Mouse (Mus musculus) olfactory bulb, adult 2 months (tissue): ENCODE data around the gene Snx33. TPM values are rescaled to one million over a fixed set of nuclear protein-coding genes. Genes with fewer than 3 reads are reported as not detected.
"Not testable (repeated sequence)": the region's sequence is repeated elsewhere in the genome, so short reads cannot be mapped to it uniquely, and the experiment has no call there.

Experiments used
- H3K27ac ChIP-seq: fragments of 200-500 bp; 2 replicates; pipeline ENCODE4 v1.5.1; 2012; ENCODE audit warnings: low read depth, low read length; ENCODE audit not compliant: insufficient read depth
- H3K4me1 ChIP-seq: fragments of 200-500 bp; 2 replicates; pipeline ENCODE4 v1.6.1; 2012; ENCODE audit warnings: low read length; ENCODE audit not compliant: control insufficient read depth, insufficient read depth
- H3K4me3 ChIP-seq: fragments of 200-500 bp; 2 replicates; pipeline ENCODE4 v1.5.1; 2012; ENCODE audit warnings: mild to moderate bottlenecking, low read depth, low read length, moderate library complexity; ENCODE audit not compliant: insufficient read depth
- CTCF ChIP-seq: fragments of 200-500 bp; IDR thresholded peaks from 2 replicates; pipeline ENCODE4 v1.5.1; 2012; ENCODE audit warnings: low read depth, mild to moderate bottlenecking, low read length, moderate library complexity; ENCODE audit not compliant: insufficient read depth
- POLR2A ChIP-seq: fragments of 200-500 bp; IDR thresholded peaks from 2 replicates; pipeline ENCODE4 v1.6.1; 2012; ENCODE audit warnings: mild to moderate bottlenecking, low read depth, low read length, moderate library complexity; ENCODE audit not compliant: insufficient read depth
- WGBS: fragments of 180-500 bp; shearing (Covaris S2); methylation state at CpG from one replicate; pipeline ENCODE4 v1.1.7; 2018; 5-methylcytosine and 5-hydroxymethylcytosine counted together
- polyA plus RNA-seq: library from polyadenylated mRNA; stranded (reverse); fragments of >200 nt; gene quantifications from 2 replicates; pipeline ENCODE4 v1.2.4, GENCODE M21; 2012; ENCODE audit warnings: low replicate concordance; ENCODE audit not compliant: missing spikeins, insufficient read depth, insufficient read length

The Snx33 gene
- polyA plus RNA-seq, 1 experiment: not detected

- Histone ChIP-seq H3K27ac (peak within 1 kb of the TSS; percentile 73), H3K4me3 (peak within 1 kb of the TSS; percentile 52), H3K4me1 (no peaks in the 10 kb centered on the region; the same call in 1 of the 2 replicates)
- TF ChIP-seq CTCF (no peak), POLR2A (peak; percentile 82)
- WGBS: under 1% methylated on average over 50 of the region's 50 CpGs
Measured at GRCm38 (mm10) chr9:56950414-56951400, 22.5 kb upstream of the Snx33 start, which contains the start of gene Snupn. Snupn (plus strand) TSS chr9:56950878.

GRCm38 (mm10) chr9:56949767-56950166 lies 21.6 kb upstream of the Snx33 start:
- 26% methylated on average over 13 of the region's 13 CpGs for WGBS
- H3K27ac ChIP-seq: no peak overlapping the region
- no peak overlapping the region for H3K4me3 ChIP-seq
- no peaks in the 10 kb centered on the region; the same call in 1 of the 2 replicates for H3K4me1 ChIP-seq
- TF ChIP-seq CTCF: no peak
- no peak for TF ChIP-seq POLR2A

- H3K27ac ChIP-seq, H3K4me3 ChIP-seq, H3K4me1 ChIP-seq: not testable (repeated sequence)
- 91% methylated on average over 5 of the region's 5 CpGs for WGBS
Measured at GRCm38 (mm10) chr9:56948699-56949098, 20.5 kb upstream of the Snx33 start.

- H3K4me1 ChIP-seq, H3K27ac ChIP-seq, H3K4me3 ChIP-seq: not testable (repeated sequence)
- 25% methylated on average over 3 of the region's 3 CpGs for WGBS
Measured at GRCm38 (mm10) chr9:56947481-56947880, 19.3 kb upstream of the Snx33 start.

- peaks cover 5% of the 10 kb centered on the region for H3K4me1 ChIP-seq
- H3K27ac ChIP-seq: no peak overlapping the region
- WGBS: 5% methylated on average over 7 of the region's 7 CpGs
- TF ChIP-seq CTCF (no peak), POLR2A (no peak)
- peak overlapping the region; percentile 66 for H3K4me3 ChIP-seq
Measured at GRCm38 (mm10) chr9:56938374-56938773, 10.2 kb upstream of the Snx33 start.

GRCm38 (mm10) chr9:56937223-56938160 lies 9.3 kb upstream of the Snx33 start, which contains the start of gene Imp3:
Imp3 (plus strand) TSS chr9:56937475.
- TF ChIP-seq POLR2A (peak; percentile 78), CTCF (no peak)
- Histone ChIP-seq H3K4me1 (peaks cover 5% of the 10 kb centered on the region), H3K4me3 (peak within 1 kb of the TSS; percentile 66), H3K27ac (peak within 1 kb of the TSS; percentile 90)
- WGBS: under 1% methylated on average over 73 of the region's 73 CpGs

GRCm38 (mm10) chr9:56936861-56937222 lies 8.7 kb upstream of the Snx33 start:
- 20% methylated on average over 6 of the region's 6 CpGs for WGBS
- Histone ChIP-seq H3K27ac (0 out of 2 replicates have a peak overlapping the region, but pooled peaks have one; percentile 6), H3K4me1 (peaks cover 5% of the 10 kb centered on the region), H3K4me3 (peak overlapping the region; percentile 66)
- no peak for TF ChIP-seq CTCF

- TF ChIP-seq CTCF: no peak
- no peak for TF ChIP-seq POLR2A
- Histone ChIP-seq H3K27ac (no peak overlapping the region), H3K4me3 (no peak overlapping the region), H3K4me1 (peaks cover 12% of the 10 kb centered on the region)
- 88% methylated on average over 1 of the region's 1 CpGs for WGBS
Measured at GRCm38 (mm10) chr9:56930556-56930955, 2.4 kb upstream of the Snx33 start.

- H3K4me3 ChIP-seq: no peak overlapping the region
- H3K27ac ChIP-seq: no peak overlapping the region
- TF ChIP-seq CTCF (no peak), POLR2A (no peak)
- H3K4me1 ChIP-seq: peaks cover 15% of the 10 kb centered on the region
- 75% methylated on average over 4 of the region's 4 CpGs for WGBS
Measured at GRCm38 (mm10) chr9:56929496-56929895, 1.3 kb upstream of the Snx33 start.
